Comparison of ENCODE assay signal across 9 mouse cellular contexts in genomic region chr15:31447121-31447520, GRCm38 (mm10). TPM values are rescaled to one million over a fixed set of nuclear protein-coding genes. Genes with fewer than 3 reads are reported as not detected.
DNase-seq lines count a peak whose midpoint lies in the region; ATAC-seq and TF ChIP-seq lines count a peak whose summit lies in the region.
"Had no signal": no experiment of that assay in that cellular context is flagged by ENCODE, and none has a peak within 500 bp of the region (broad histone marks: within the 10 kb centered on the region; RNA-seq: fewer than 3 reads in every experiment).

No protein-coding gene starts in this region.

- TF ChIP-seq CTCF in MEL (IDR thresholded peaks at IDR 0.05 in 2 of 3, conservative IDR thresholded peaks at IDR 0.05 in 1 of 3; ENCODE audit: control insufficient read depth in 1 of 3, insufficient read depth in 1 of 3, low read depth in 2 of 3, low read length in 3 of 3, poor library complexity in 1 of 3, severe bottlenecking in 1 of 3): peak; percentile 65 to 98 (median 82)
- peak; percentile 94 for TF ChIP-seq CTCF in midbrain, postnatal 0 days (IDR thresholded peaks at IDR 0.05)

- TF ChIP-seq POLR2A in MEL (IDR thresholded peaks at IDR 0.05; ENCODE audit: control insufficient read depth in 1 of 2, insufficient read depth in 1 of 2, low read depth in 1 of 2, low read length in 2 of 2, poor library complexity in 1 of 2): no peak

- peaks cover under 1 to 17% of the 10 kb centered on the region in 2 experiments; a peak in 3 of 4 replicates for H3K4me1 ChIP-seq in MEL (ENCODE audit: control insufficient read depth in 1 of 2, insufficient read depth in 2 of 2, low read length in 2 of 2)
- H3K4me1 ChIP-seq in embryonic facial prominence, embryonic 10.5 days: peaks cover 11% of the 10 kb centered on the region
- peaks cover 8% of the 10 kb centered on the region; the same call in 1 of the 2 replicates for H3K4me1 ChIP-seq in hindbrain, embryonic 10.5 days (replicated peaks)
- H3K4me1 ChIP-seq in midbrain, postnatal 0 days (ENCODE audit: insufficient read depth, low read length): no peaks in the 10 kb centered on the region

- peaks cover 0 to 12% of the 10 kb centered on the region in 2 experiments; a peak in 2 of 4 replicates for H3K36me3 ChIP-seq in MEL (ENCODE audit: control insufficient read depth in 1 of 2, insufficient read depth in 2 of 2, low read length in 2 of 2)
- H3K36me3 ChIP-seq in embryonic facial prominence, embryonic 10.5 days (replicated peaks): no peaks in the 10 kb centered on the region
- H3K36me3 ChIP-seq in hindbrain, embryonic 10.5 days: no peaks in the 10 kb centered on the region
- H3K36me3 ChIP-seq in midbrain, postnatal 0 days (ENCODE audit: insufficient read depth, low read length): no peaks in the 10 kb centered on the region
- H3K36me3 ChIP-seq: limb, embryonic 15.5 days had no signal

- ATAC-seq in midbrain, postnatal 0 days (ENCODE audit: low FRiP score): peak; percentile 61; the same call in 1 of the 2 replicates
- no peak for ATAC-seq in activated CD4-positive, CD25-positive, alpha-beta regulatory T cell, adult 4 months

- H3K27me3 ChIP-seq in MEL (ENCODE audit: control insufficient read depth in 1 of 2, insufficient read depth in 2 of 2, low read length in 2 of 2): no peaks in the 10 kb centered on the region
- no peaks in the 10 kb centered on the region for H3K27me3 ChIP-seq in embryonic facial prominence, embryonic 10.5 days (replicated peaks; ENCODE audit: low read depth, poor library complexity, severe bottlenecking)
- no peaks in the 10 kb centered on the region for H3K27me3 ChIP-seq in hindbrain, embryonic 10.5 days (ENCODE audit: insufficient read depth, poor library complexity, severe bottlenecking)
- no peaks in the 10 kb centered on the region for H3K27me3 ChIP-seq in midbrain, postnatal 0 days (ENCODE audit: insufficient read depth, low read length)
- H3K27me3 ChIP-seq: limb, embryonic 15.5 days had no signal

- H3K27ac ChIP-seq in MEL (ENCODE audit: control insufficient read depth, low read depth, low read length): no peak overlapping the region
- no peak overlapping the region for H3K27ac ChIP-seq in embryonic facial prominence, embryonic 10.5 days (replicated peaks)
- H3K27ac ChIP-seq in hindbrain, embryonic 10.5 days: no peak overlapping the region
- H3K27ac ChIP-seq in midbrain, postnatal 0 days (ENCODE audit: low read depth, low read length): no peak overlapping the region
- H3K27ac ChIP-seq: limb, embryonic 15.5 days had no signal

- peak; percentile 89 for DNase-seq in heart, adult 11 months
- no peak for DNase-seq in heart, postnatal 25 days (ENCODE audit: low spot score)
- peak; percentile 84 for DNase-seq in MEL (ENCODE audit: low read depth, low spot score)
- peak; percentile 32 for DNase-seq in embryonic facial prominence, embryonic 10.5 days (ENCODE audit: low spot score)
- DNase-seq in hindbrain, embryonic 10.5 days (ENCODE audit: low spot score): peak; percentile 27
- peak; percentile 54 to 65 for DNase-seq in left cerebral cortex, adult 18-20 months (ENCODE audit: low spot score in 2 of 2)
- peak; percentile 87 for DNase-seq in midbrain, postnatal 0 days (ENCODE audit: low spot score)

- H3K79me2 ChIP-seq in MEL (ENCODE audit: control insufficient read depth, insufficient read depth, low read length, poor library complexity): no peaks in the 10 kb centered on the region

- H3K4me3 ChIP-seq in MEL (ENCODE audit: control insufficient read depth in 1 of 2, insufficient read depth in 1 of 2, low read depth in 2 of 2, low read length in 2 of 2): no peak overlapping the region
- no peak overlapping the region for H3K4me3 ChIP-seq in embryonic facial prominence, embryonic 10.5 days
- no peak overlapping the region for H3K4me3 ChIP-seq in hindbrain, embryonic 10.5 days
- H3K4me3 ChIP-seq in midbrain, postnatal 0 days (ENCODE audit: low read depth, low read length): no peak overlapping the region
- H3K4me3 ChIP-seq: limb, embryonic 15.5 days had no signal

- H3K4me2 ChIP-seq in midbrain, postnatal 0 days (ENCODE audit: low read depth, low read length, poor library complexity, severe bottlenecking): no peak overlapping the region
- H3K4me2 ChIP-seq: limb, embryonic 15.5 days had no signal

- intact Hi-C loops in heart, postnatal 25 days (cut with DNase I): loop anchor here (1.0 kb wide), 1 partner anchor 132 kb away; no protein-coding TSS in a partner anchor

- no peak for TF ChIP-seq EP300 in MEL (IDR thresholded peaks at IDR 0.05; ENCODE audit: low read depth in 1 of 2, low read length in 2 of 2)

- TF ChIP-seq RAD21 in MEL (IDR thresholded peaks at IDR 0.05; ENCODE audit: low read depth, low read length): peak; percentile 98

- no peaks in the 10 kb centered on the region for H3K9me3 ChIP-seq in MEL (replicated peaks; ENCODE audit: insufficient read depth, low read length)
- H3K9me3 ChIP-seq in embryonic facial prominence, embryonic 10.5 days: no peaks in the 10 kb centered on the region
- no peaks in the 10 kb centered on the region for H3K9me3 ChIP-seq in hindbrain, embryonic 10.5 days
- H3K9me3 ChIP-seq in midbrain, postnatal 0 days (ENCODE audit: low read length): no peaks in the 10 kb centered on the region
- H3K9me3 ChIP-seq: limb, embryonic 15.5 days had no signal

- H3K9ac ChIP-seq in MEL (ENCODE audit: control insufficient read depth, low read depth, low read length, poor library complexity, severe bottlenecking): no peak overlapping the region
- no peak overlapping the region for H3K9ac ChIP-seq in midbrain, postnatal 0 days (replicated peaks; ENCODE audit: low read length, poor library complexity, severe bottlenecking)
- H3K9ac ChIP-seq: limb, embryonic 15.5 days had no signal

- WGBS in embryonic facial prominence, embryonic 10.5 days: 57% methylated on average over 7 of the region's 7 CpGs
- WGBS in hindbrain, embryonic 10.5 days: 50% methylated on average over 7 of the region's 7 CpGs
- 35% methylated on average over 7 of the region's 7 CpGs for WGBS in midbrain, postnatal 0 days

TF ChIP-seq in MEL, 35 proteins besides CTCF, POLR2A, EP300 and RAD21:
- TF ChIP-seq SIN3A (IDR thresholded peaks at IDR 0.05; ENCODE audit: low read length) (peak; percentile 69), HCFC1 (IDR thresholded peaks at IDR 0.05; ENCODE audit: low read depth, low read length) (no peak), TBP (IDR thresholded peaks at IDR 0.05; ENCODE audit: low read depth, low read length) (no peak), SMC3 (IDR thresholded peaks at IDR 0.05; ENCODE audit: low read depth, low read length) (peak; percentile 98), ZC3H11A (IDR thresholded peaks at IDR 0.05; ENCODE audit: low read depth, low read length) (peak; percentile 93), POLR2AphosphoS5 (IDR thresholded peaks at IDR 0.05; ENCODE audit: borderline replicate concordance, low read depth, low read length) (no peak)
TF ChIP-seq in MEL: peak in this region for 3.

RNA-seq across cellular contexts. Expression of gene Ropn1l, which starts 6.4 kb away (rescaled TPM):
- not detected for total RNA-seq in heart, postnatal 25 days (2021)
- total RNA-seq in MEL (2012; rRNA removed): 0.96 and 1.3 TPM in 2 replicates
- 1 to 10 TPM in 1 of 2 experiments, not detected in 1; 1.7 TPM for polyA plus RNA-seq in MEL (2012; ENCODE audit: insufficient read depth in 1 of 2, insufficient read length in 2 of 2, low read depth in 1 of 2, low replicate concordance in 2 of 2, missing spikeins in 1 of 2)
- polyA plus RNA-seq in embryonic facial prominence, embryonic 10.5 days (2016; fragmentation: Nextera tagmentation; extraction: Ambion mirVana): 3.8 and 4.2 TPM in 2 replicates
- 3.4 and 4.5 TPM in 2 replicates for polyA plus RNA-seq in hindbrain, embryonic 10.5 days (2016; fragmentation: Nextera tagmentation; extraction: Ambion mirVana)
- total RNA-seq in left cerebral cortex, adult 18-20 months (2021): 1 to 10 TPM in 1 of 2 experiments, under 1 TPM in 1; 0.40 to 1.2 TPM
- 0.71 and 1.3 TPM in 2 replicates for total RNA-seq in midbrain, postnatal 0 days (2014; rRNA removed)
- 2.2 and 2.4 TPM in 2 replicates for polyA plus RNA-seq in midbrain, postnatal 0 days (2015; fragmentation: Nextera tagmentation; extraction: Ambion mirVana)
- 1 to 10 TPM in 1 of 2 experiments, under 1 TPM in 1; 0.94 to 1.3 TPM for polyA plus RNA-seq in activated CD4-positive, CD25-positive, alpha-beta regulatory T cell, adult 4 months (2017; shearing (Covaris generic))
